Mouse (Mus musculus) bone marrow macrophage, adult 2 months (primary cell): ENCODE data around the gene Ptgfrn.

ENCODE experiments used
- CTCF ChIP-seq: IDR thresholded peaks from 2 replicates; pipeline ENCODE4 v1.5.1; 2012; ENCODE audit warnings: low read depth, mild to moderate bottlenecking, low read length, moderate library complexity
- POLR2A ChIP-seq: IDR thresholded peaks from 2 replicates; pipeline ENCODE4 v1.6.1; 2012; ENCODE audit warnings: mild to moderate bottlenecking, low read depth, low read length, borderline replicate concordance

GRCm38 (mm10) chr3:101013536-101013935, 96.5 kb downstream of the Ptgfrn start:
- no peak for TF ChIP-seq CTCF
- TF ChIP-seq POLR2A = no peak
